Mouse (Mus musculus): ENCODE measurements around the gene Iqcj.

Iqcj gene

GRCm38 (mm10) chr3:67954459-67955065, 62.5 kb downstream of the Iqcj start:
- DNase-seq (ENCODE audit: low spot score in 2 of 2) = peak; percentile 63

GRCm38 (mm10) chr3:67959672-67960071, 67.7 kb downstream of the Iqcj start:
- no peak for DNase-seq (ENCODE audit: low spot score in 2 of 2)

- no peak for DNase-seq (ENCODE audit: low spot score in 2 of 2)
These were observed 68.1 kb downstream of the Iqcj start for GRCm38 (mm10) chr3:67960133-67960532.

GRCm38 (mm10) chr3:67960727-67961126, 68.7 kb downstream of the Iqcj start:
- DNase-seq (ENCODE audit: low spot score in 2 of 2) = no peak

- DNase-seq (ENCODE audit: low spot score in 2 of 2) = no peak
These were observed 70.1 kb downstream of the Iqcj start for GRCm38 (mm10) chr3:67961934-67962639.

GRCm38 (mm10) chr3:67974340-67974998, 82.4 kb downstream of the Iqcj start:
- DNase-seq (ENCODE audit: low spot score in 2 of 2) = no peak

- DNase-seq (ENCODE audit: low spot score in 2 of 2) = no peak
These were observed 88.0 kb downstream of the Iqcj start for GRCm38 (mm10) chr3:67980006-67980405.

- DNase-seq (ENCODE audit: low spot score in 2 of 2) = peak in 1 of 2 experiments; percentile 16
These were observed 91.3 kb downstream of the Iqcj start for GRCm38 (mm10) chr3:67983329-67983728.

GRCm38 (mm10) chr3:68002415-68002814, 110.4 kb downstream of the Iqcj start:
- DNase-seq (ENCODE audit: low spot score in 2 of 2) = no peak

GRCm38 (mm10) chr3:68012342-68012741, 120.3 kb downstream of the Iqcj start:
- DNase-seq (ENCODE audit: low spot score in 2 of 2) = no peak

GRCm38 (mm10) chr3:68015786-68016185, 123.8 kb downstream of the Iqcj start:
- no peak for DNase-seq (ENCODE audit: low spot score in 2 of 2)

- DNase-seq (ENCODE audit: low spot score in 2 of 2) = no peak
These were observed 127.4 kb downstream of the Iqcj start for GRCm38 (mm10) chr3:68019401-68019800.

GRCm38 (mm10) chr3:68036097-68036496, 144.1 kb downstream of the Iqcj start:
- DNase-seq (ENCODE audit: low spot score in 2 of 2) = no peak

GRCm38 (mm10) chr3:68042951-68043350, 150.9 kb downstream of the Iqcj start:
- DNase-seq (ENCODE audit: low spot score in 2 of 2) = no peak

GRCm38 (mm10) chr3:68045475-68046416, 153.7 kb downstream of the Iqcj start:
- DNase-seq (ENCODE audit: low spot score in 2 of 2) = peak in 1 of 2 experiments; percentile 68

- peak in 1 of 2 experiments; percentile 37 for DNase-seq (ENCODE audit: low spot score in 2 of 2)
These were observed 161.5 kb downstream of the Iqcj start for GRCm38 (mm10) chr3:68053538-68053937.

- peak; percentile 64 to 72 for DNase-seq (ENCODE audit: low spot score in 2 of 2)
These were observed 163.1 kb downstream of the Iqcj start for GRCm38 (mm10) chr3:68055071-68055470.

- DNase-seq (ENCODE audit: low spot score in 2 of 2) = peak; percentile 75 to 85
These were observed 164.6 kb downstream of the Iqcj start for GRCm38 (mm10) chr3:68056373-68057275.

- DNase-seq (ENCODE audit: low spot score in 2 of 2) = peak in 1 of 2 experiments; percentile 30
These were observed 167.3 kb downstream of the Iqcj start for GRCm38 (mm10) chr3:68059162-68059800.

GRCm38 (mm10) chr3:68064731-68065130, 172.7 kb downstream of the Iqcj start, which contains the start of gene Schip1:
Gene Schip1, plus strand, starts transcription at chr3:68064802.
- no peak for DNase-seq (ENCODE audit: low spot score in 2 of 2)

Measured in frontal cortex, postnatal 36 days (tissue).